Mouse (Mus musculus) forebrain, embryonic 14.5 days (tissue): ENCODE measurements around the gene Mcat. TPM values are rescaled to one million over a fixed set of nuclear protein-coding genes. Genes with fewer than 3 reads are reported as not detected.
"Not testable (repeated sequence)": the region's sequence is repeated elsewhere in the genome, so short reads cannot be mapped to it uniquely, and the experiment has no call there.

ENCODE experiments used
- ATAC-seq: fragments of 200-750 bp; cut with Nextera tagmentation; 2 replicates; pipeline ENCODE4 v1.8.0; 2017; ENCODE audit warnings: mild to moderate bottlenecking, moderate library complexity
- DNase-seq: peaks from one replicate; pipeline ENCODE4 v3.0.0-alpha.2; 2015; ENCODE audit warnings: low spot score
- H3K27ac ChIP-seq: fragments of 300-500 bp; sonication (generic); 2 replicates; pipeline ENCODE4 v1.5.1; 2014; ENCODE audit warnings: low read depth, mild to moderate bottlenecking, control low read depth, low read length, moderate library complexity
- H3K27me3 ChIP-seq: fragments of 300-500 bp; sonication (generic); replicated peaks from 2 replicates; pipeline ENCODE4 v1.6.1; 2014; ENCODE audit warnings: low read length, control low read depth, mixed read lengths; ENCODE audit not compliant: control insufficient read depth, insufficient read depth
- H3K36me3 ChIP-seq: fragments of 300-500 bp; sonication (generic); 2 replicates; pipeline ENCODE4 v1.6.1; 2014; ENCODE audit warnings: low read length, control low read depth; ENCODE audit not compliant: control insufficient read depth, insufficient read depth
- H3K4me1 ChIP-seq: fragments of 300-500 bp; sonication (generic); 2 replicates; pipeline ENCODE4 v1.6.1; 2014; ENCODE audit warnings: antibody characterized with exemption, low read length, control low read depth; ENCODE audit not compliant: control insufficient read depth, insufficient read depth
- H3K4me2 ChIP-seq: fragments of 300-500 bp; sonication (generic); 2 replicates; pipeline ENCODE4 v1.6.1; 2014; ENCODE audit warnings: mild to moderate bottlenecking, control low read depth, low read length
- H3K4me3 ChIP-seq: fragments of 300-500 bp; sonication (generic); 2 replicates; pipeline ENCODE4 v1.5.1; 2014; ENCODE audit warnings: low read depth, low read length, control low read depth
- H3K9ac ChIP-seq: fragments of 300-500 bp; sonication (generic); 2 replicates; pipeline ENCODE4 v1.6.1; 2014; ENCODE audit warnings: mild to moderate bottlenecking, low read length, control low read depth, moderate library complexity
- H3K9me3 ChIP-seq: fragments of 300-500 bp; sonication (generic); replicated peaks from 2 replicates; pipeline ENCODE4 v1.6.1; 2016; ENCODE audit warnings: low read length, control low read depth, mixed read lengths; ENCODE audit not compliant: control insufficient read depth
- WGBS: fragments of 180-500 bp; shearing (Covaris S2); extraction: QIAGEN DNeasy Blood & Tissue Kit; methylation state at CpG from one replicate; pipeline ENCODE4 v1.1.7; 2014; 5-methylcytosine and 5-hydroxymethylcytosine counted together
- microRNA-seq: library from miRNA; unstranded; fragments of <30 nt; microRNA quantifications from one replicate; pipeline ENCODE4, GENCODE M21; 2016
- polyA plus RNA-seq: library from polyadenylated mRNA; unstranded; fragments of >200 nt; fragmentation: Nextera tagmentation; extraction: Ambion mirVana; gene quantifications from 2 replicates; pipeline ENCODE4 v1.2.1, GENCODE M21; 2014

The Mcat gene
- polyA plus RNA-seq, 1 experiment from 2014 or later: 40.1 TPM

DNA sequence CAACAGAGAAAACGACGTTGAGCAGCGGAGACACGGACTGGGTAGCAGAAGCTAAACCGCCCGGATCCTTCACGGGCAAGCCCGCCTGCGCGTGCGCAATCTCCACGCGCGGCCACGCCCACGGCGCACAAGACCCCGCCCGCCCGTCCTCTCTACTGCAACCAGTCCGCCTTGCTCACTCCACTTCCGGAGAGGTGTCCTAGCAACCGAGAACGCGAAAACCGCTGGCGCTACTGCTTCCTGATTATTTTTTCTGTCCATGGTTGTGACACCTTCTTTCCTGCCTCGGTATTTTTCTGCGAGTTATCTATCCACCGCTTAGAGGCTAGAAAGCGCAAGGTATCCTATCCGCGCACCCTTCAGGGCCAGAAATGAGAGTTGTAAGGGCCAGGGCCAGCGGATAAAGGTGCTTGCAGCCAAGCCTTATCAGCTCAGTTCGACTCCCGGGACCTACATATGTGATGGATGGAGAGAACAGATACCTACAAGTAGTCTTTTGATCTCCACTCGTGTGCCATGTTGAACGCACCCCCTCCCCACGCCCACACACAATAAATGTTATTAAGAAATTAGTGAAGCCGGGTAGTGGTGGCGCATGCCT is 52.7 kb downstream of the Mcat start, which contains the start of gene Ttll1:
Ttll1 (minus strand) TSS at position 89 of the 601 bp plus-strand sequence.
- H3K4me1 ChIP-seq: peaks cover 9% of the 10 kb centered on the region
- no peaks in the 10 kb centered on the region for H3K27me3 ChIP-seq
- ATAC-seq (peak; percentile 98), DNase-seq (peak; percentile 97)
- no peaks in the 10 kb centered on the region for H3K9me3 ChIP-seq
- peak within 1 kb of the TSS; percentile 89 for H3K27ac ChIP-seq
- 12% methylated on average over 41 of the region's 41 CpGs for WGBS
- H3K36me3 ChIP-seq: no peaks in the 10 kb centered on the region
- peak within 1 kb of the TSS; percentile 61 for H3K4me3 ChIP-seq
- H3K9ac ChIP-seq: peak within 1 kb of the TSS; percentile 75
- H3K4me2 ChIP-seq: peak within 1 kb of the TSS; percentile 67

DNA sequence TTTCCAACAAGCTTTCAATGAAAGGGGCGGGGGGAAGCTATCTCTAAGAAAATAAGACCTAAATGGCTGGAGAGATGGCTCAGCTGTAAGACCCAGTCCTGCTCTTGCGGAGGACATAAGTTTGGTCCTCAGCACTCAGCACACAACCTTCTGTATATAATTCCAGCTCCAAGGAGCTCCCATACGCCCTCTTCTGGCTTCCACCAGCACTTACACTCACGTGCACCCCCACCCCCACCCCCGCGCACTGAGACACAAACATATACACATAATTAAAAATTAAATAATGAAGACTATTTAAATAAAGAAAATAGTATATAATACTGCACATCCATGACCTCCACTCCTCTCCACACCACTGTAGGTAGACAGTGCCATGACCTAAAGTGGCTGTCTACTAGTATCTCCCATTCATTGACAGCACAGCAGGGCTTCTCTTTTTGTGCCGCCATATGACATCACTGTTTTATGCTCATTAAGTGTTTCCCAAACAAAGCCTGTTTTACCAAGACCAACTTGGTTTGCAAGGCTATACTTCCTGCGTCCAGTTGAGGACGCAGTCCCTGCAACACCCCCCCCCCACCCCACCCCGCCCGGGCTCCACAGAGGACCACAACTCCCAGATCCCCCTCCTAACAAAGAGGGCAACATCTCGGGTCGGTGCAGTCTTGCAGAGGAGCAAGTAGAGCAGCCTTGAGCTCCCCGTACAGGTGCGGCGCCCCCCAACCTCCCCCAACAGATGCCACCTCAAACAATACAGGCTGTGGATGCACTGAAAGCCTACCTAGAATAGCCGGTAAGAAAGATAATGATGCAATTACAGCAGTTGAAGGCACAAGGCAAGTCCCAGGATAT is 53.4 kb downstream of the Mcat start:
- H3K36me3 ChIP-seq: peaks cover 2% of the 10 kb centered on the region; the same call in 1 of the 2 replicates
- no peaks in the 10 kb centered on the region for H3K9me3 ChIP-seq
- 26% methylated on average over 17 of the region's 17 CpGs for WGBS
- H3K9ac ChIP-seq: peak overlapping the region; percentile 75
- H3K4me1 ChIP-seq: peaks cover 9% of the 10 kb centered on the region
- H3K27me3 ChIP-seq: no peaks in the 10 kb centered on the region
- peak overlapping the region; percentile 67 for H3K4me2 ChIP-seq
- peak overlapping the region; percentile 61 for H3K4me3 ChIP-seq
- H3K27ac ChIP-seq: peak overlapping the region; percentile 89
- ATAC-seq (peak; percentile 83), DNase-seq (peak; percentile 54)

DNA sequence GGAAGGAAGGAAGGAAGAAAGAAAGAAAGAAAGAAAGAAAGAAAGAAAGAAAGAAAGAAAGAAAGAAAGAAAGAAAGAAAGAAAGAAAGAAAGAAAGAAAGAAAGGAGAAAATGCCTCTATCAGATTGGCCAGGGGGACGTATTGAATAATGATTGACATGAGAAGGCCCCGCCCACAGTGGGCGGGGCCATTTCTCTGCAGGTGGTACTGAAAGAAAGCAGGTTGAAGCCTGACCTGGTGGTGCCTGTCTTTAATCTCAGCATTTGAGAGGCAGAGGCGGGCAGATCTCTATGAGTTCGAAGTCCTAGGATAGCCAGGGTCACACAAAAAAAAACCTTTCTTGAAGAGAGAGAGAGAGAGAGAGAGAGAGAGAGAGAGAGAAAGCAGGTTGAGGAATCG is 62.1 kb downstream of the Mcat start:
- peaks cover 76% of the 10 kb centered on the region for H3K36me3 ChIP-seq
- not testable (repeated sequence) for H3K4me1 ChIP-seq, H3K9ac ChIP-seq, H3K27me3 ChIP-seq, ATAC-seq, H3K4me3 ChIP-seq, H3K27ac ChIP-seq, H3K9me3 ChIP-seq, DNase-seq, H3K4me2 ChIP-seq
- WGBS: 84% methylated on average over 6 of the region's 6 CpGs

DNA sequence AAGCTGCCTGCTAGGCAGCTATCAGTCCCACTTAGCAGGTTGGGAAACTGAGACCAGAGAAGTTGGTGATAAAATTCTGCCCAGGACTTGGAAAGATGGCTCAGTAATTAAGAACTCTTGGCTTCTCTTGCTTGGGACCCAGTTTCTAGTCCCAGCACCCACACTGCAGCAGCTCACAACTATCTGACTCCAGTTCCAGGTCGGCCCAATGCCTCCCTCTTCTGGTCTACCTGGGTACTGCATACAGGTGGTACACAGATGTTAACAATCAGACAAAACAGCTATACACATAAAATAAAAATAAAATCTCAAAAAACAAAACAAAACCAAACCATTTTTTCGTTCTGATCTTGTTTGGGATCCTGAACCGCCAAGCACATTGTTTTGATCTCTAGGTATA is 63.2 kb downstream of the Mcat start:
- H3K4me2 ChIP-seq: no peak overlapping the region
- H3K36me3 ChIP-seq: peaks cover 86% of the 10 kb centered on the region
- DNase-seq (no peak), ATAC-seq (no peak)
- H3K27me3 ChIP-seq: no peaks in the 10 kb centered on the region
- no peaks in the 10 kb centered on the region for H3K4me1 ChIP-seq
- 59% methylated on average over 3 of the region's 3 CpGs for WGBS
- no peak overlapping the region for H3K27ac ChIP-seq
- H3K9ac ChIP-seq: no peak overlapping the region
- no peaks in the 10 kb centered on the region for H3K9me3 ChIP-seq
- H3K4me3 ChIP-seq: no peak overlapping the region

DNA sequence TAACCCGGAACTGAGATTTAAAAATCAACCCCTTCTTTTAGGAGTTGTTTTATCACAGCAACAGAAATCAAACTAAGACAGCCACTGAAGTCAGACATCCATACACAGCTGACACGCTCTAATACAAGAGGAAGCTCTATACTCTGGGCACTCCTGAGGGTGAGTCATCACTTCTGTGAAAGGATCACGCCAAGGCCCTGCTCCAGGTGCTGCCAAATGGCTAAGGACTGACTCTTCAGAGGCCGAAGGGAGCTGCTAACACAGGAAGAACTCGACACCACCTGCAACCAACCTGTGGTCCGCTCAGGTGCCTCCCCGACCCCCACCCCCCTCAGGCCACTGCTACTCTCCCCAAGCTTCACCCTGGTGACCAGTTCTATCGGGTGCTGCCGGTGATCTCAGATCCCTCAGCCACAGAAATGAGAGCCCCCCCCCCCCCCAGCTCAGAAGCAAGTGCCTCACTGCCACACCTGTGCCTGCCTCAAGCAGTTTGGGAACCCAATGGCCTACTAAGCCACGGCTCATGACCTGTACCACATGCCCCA is 64.3 kb downstream of the Mcat start:
- Histone ChIP-seq H3K9me3 (no peaks in the 10 kb centered on the region), H3K27me3 (no peaks in the 10 kb centered on the region), H3K9ac (no peak overlapping the region), H3K27ac (no peak overlapping the region), H3K4me3 (no peak overlapping the region), H3K4me1 (no peaks in the 10 kb centered on the region), H3K36me3 (peaks cover 88% of the 10 kb centered on the region), H3K4me2 (no peak overlapping the region)
- ATAC-seq (no peak), DNase-seq (no peak)
- 96% methylated on average over 10 of the region's 10 CpGs for WGBS

DNA sequence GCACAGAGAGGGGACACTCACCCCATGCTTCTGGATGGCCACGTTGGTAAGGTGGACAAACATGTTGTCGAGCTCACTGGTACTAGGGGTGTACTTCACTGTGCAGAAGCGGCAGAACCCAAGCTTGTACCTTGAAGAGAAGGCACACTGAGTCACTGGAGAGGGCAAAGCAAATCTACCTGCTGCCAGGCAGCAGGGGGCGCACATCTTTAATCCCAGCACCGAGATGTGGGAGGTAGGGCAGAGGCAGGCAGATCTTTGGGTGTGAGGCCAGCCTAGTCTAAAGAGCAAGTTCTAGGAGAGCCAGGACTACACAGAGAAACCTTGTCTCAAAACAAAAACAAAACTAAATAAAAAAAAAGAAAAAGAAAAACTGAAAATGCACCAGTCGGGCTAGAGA is 66.3 kb downstream of the Mcat start:
- Histone ChIP-seq H3K36me3 (peaks cover 92% of the 10 kb centered on the region), H3K4me2 (no peak overlapping the region), H3K27me3 (no peaks in the 10 kb centered on the region), H3K9me3 (no peaks in the 10 kb centered on the region), H3K27ac (no peak overlapping the region), H3K4me1 (no peaks in the 10 kb centered on the region), H3K4me3 (no peak overlapping the region), H3K9ac (no peak overlapping the region)
- DNase-seq (no peak), ATAC-seq (no peak)
- 91% methylated on average over 6 of the region's 6 CpGs for WGBS

Small RNAs within 50 kb of the gene (microRNA-seq; reads per million reads assigned to microRNA genes)
- not detected for gene Gm24575

Other genes with a start within 250 kb of the Mcat start
- 40.0 and 45.4 TPM in 2 replicates for gene Arfgap3, start 213.5 kb downstream of the Mcat start, polyA plus RNA-seq
- 11.0 and 14.9 TPM in 2 replicates for gene Pacsin2, start 99.2 kb downstream of the Mcat start, polyA plus RNA-seq
- gene Ttll1, start 52.9 kb downstream of the Mcat start, polyA plus RNA-seq: 35.5 and 45.3 TPM in 2 replicates
- 0.89 and 2.2 TPM in 2 replicates for gene Bik, start 36.9 kb downstream of the Mcat start, polyA plus RNA-seq
- 13.2 and 18.4 TPM in 2 replicates for gene Tspo, start 195 bp downstream of the Mcat start, polyA plus RNA-seq
- gene Ttll12, start 31.4 kb upstream of the Mcat start, polyA plus RNA-seq: 40.5 and 43.0 TPM in 2 replicates
- gene Scube1, start 161.2 kb upstream of the Mcat start, polyA plus RNA-seq: 8.2 and 13.6 TPM in 2 replicates
- 194 and 262 TPM in 2 replicates for gene Mpped1, start 215.7 kb upstream of the Mcat start, polyA plus RNA-seq